Mouse (Mus musculus) small intestine, adult 2 months (tissue): ENCODE results near the gene Olfr1391.
"Not testable (repeated sequence)": the region's sequence is repeated elsewhere in the genome, so short reads cannot be mapped to it uniquely, and the experiment has no call there.

Experiments used
- CTCF ChIP-seq: fragments of 200-500 bp; IDR thresholded peaks from 2 replicates; pipeline ENCODE4 v1.5.1; 2012; ENCODE audit warnings: low read depth, mild to moderate bottlenecking, control low read depth, inconsistent platforms, low read length, moderate library complexity, mixed read lengths; ENCODE audit not compliant: insufficient replicate concordance, insufficient read length; ENCODE audit errors: extremely low read depth
- POLR2A ChIP-seq: fragments of 200-500 bp; IDR thresholded peaks from 2 replicates; pipeline ENCODE4 v1.6.1; 2012; ENCODE audit warnings: low read depth, mild to moderate bottlenecking, control low read depth, inconsistent platforms, low read length, moderate library complexity

- not testable (repeated sequence) for TF ChIP-seq CTCF, POLR2A
Measured at GRCm38 (mm10) chr11:49284982-49285381, 37.6 kb upstream of the Olfr1391 start, which contains the start of gene Olfr1392.
